Mouse (Mus musculus) liver, embryonic 12.5 days (tissue): ENCODE data around the gene Wfdc17. TPM values are rescaled to one million over a fixed set of nuclear protein-coding genes. Genes with fewer than 3 reads are reported as not detected.
A peak's percentile ranks its signal among the peaks of the same experiment; 100 is the strongest.

Source experiments
- ATAC-seq: fragments of 200-750 bp; cut with Nextera tagmentation; 2 replicates; pipeline ENCODE4 v1.8.0; 2017; ENCODE audit warnings: moderate number of reproducible peaks, mild to moderate bottlenecking, moderate library complexity
- H3K27ac ChIP-seq: fragments of 300-500 bp; sonication (generic); 2 replicates; pipeline ENCODE4 v1.5.1; 2016; ENCODE audit warnings: mild to moderate bottlenecking
- H3K27me3 ChIP-seq: fragments of 300-500 bp; sonication (generic); replicated peaks from 2 replicates; pipeline ENCODE4 v1.6.1; 2016; ENCODE audit warnings: mild to moderate bottlenecking, moderate library complexity
- H3K36me3 ChIP-seq: fragments of 300-500 bp; sonication (generic); 2 replicates; pipeline ENCODE4 v1.6.1; 2016; ENCODE audit warnings: mild to moderate bottlenecking, moderate library complexity
- H3K4me1 ChIP-seq: fragments of 300-500 bp; sonication (generic); 2 replicates; pipeline ENCODE4 v1.6.1; 2016
- H3K4me2 ChIP-seq: fragments of 300-500 bp; sonication (generic); 2 replicates; pipeline ENCODE4 v1.6.1; 2016; ENCODE audit warnings: mild to moderate bottlenecking, moderate library complexity
- H3K4me3 ChIP-seq: fragments of 300-500 bp; sonication (generic); 2 replicates; pipeline ENCODE4 v1.5.1; 2016; ENCODE audit warnings: mild to moderate bottlenecking, moderate library complexity
- H3K9ac ChIP-seq: fragments of 300-500 bp; sonication (generic); 2 replicates; pipeline ENCODE4 v1.6.1; 2016; ENCODE audit warnings: mild to moderate bottlenecking, moderate library complexity
- H3K9me3 ChIP-seq: fragments of 300-500 bp; sonication (generic); replicated peaks from 2 replicates; pipeline ENCODE4 v1.6.1; 2016; ENCODE audit warnings: mild to moderate bottlenecking, moderate library complexity
- WGBS: fragments of 180-500 bp; shearing (Covaris S2); methylation state at CpG from one replicate; pipeline ENCODE4 v1.1.7; 2016; ENCODE audit not compliant: insufficient replicate concordance; 5-methylcytosine and 5-hydroxymethylcytosine counted together
- polyA plus RNA-seq: library from polyadenylated mRNA; unstranded; fragments of >200 nt; fragmentation: Nextera tagmentation; extraction: Ambion mirVana; gene quantifications from 2 replicates; pipeline ENCODE4 v1.2.1, GENCODE M21; 2016

Gene Wfdc17
- polyA plus RNA-seq, 1 experiment from 2014 or later, result 6.1 TPM

- H3K4me3 ChIP-seq, result no peak overlapping the region
- H3K36me3 ChIP-seq, result no peaks in the 10 kb centered on the region
- no peak for ATAC-seq
- no peaks in the 10 kb centered on the region for H3K4me1 ChIP-seq
- 28% methylated on average over 2 of the region's 2 CpGs for WGBS
- no peak overlapping the region for H3K4me2 ChIP-seq
- no peaks in the 10 kb centered on the region for H3K27me3 ChIP-seq
- H3K9ac ChIP-seq, result no peak overlapping the region
- H3K27ac ChIP-seq, result no peak overlapping the region
- no peaks in the 10 kb centered on the region for H3K9me3 ChIP-seq
Observed at GRCm38 (mm10) chr11:83713925-83714324, 10.1 kb downstream of the Wfdc17 start.

- Histone ChIP-seq H3K27ac (no peak overlapping the region), H3K9ac (no peak overlapping the region), H3K9me3 (no peaks in the 10 kb centered on the region), H3K4me1 (no peaks in the 10 kb centered on the region), H3K4me2 (no peak overlapping the region), H3K36me3 (no peaks in the 10 kb centered on the region), H3K4me3 (no peak overlapping the region), H3K27me3 (no peaks in the 10 kb centered on the region)
- no peak for ATAC-seq
- WGBS, result 65% methylated on average over 6 of the region's 6 CpGs
Observed at GRCm38 (mm10) chr11:83717042-83717665, 13.4 kb downstream of the Wfdc17 start.

- no peaks in the 10 kb centered on the region for H3K4me1 ChIP-seq
- H3K9ac ChIP-seq, result no peak overlapping the region
- no peak overlapping the region for H3K4me3 ChIP-seq
- H3K36me3 ChIP-seq, result no peaks in the 10 kb centered on the region
- no peak overlapping the region for H3K4me2 ChIP-seq
- H3K9me3 ChIP-seq, result no peaks in the 10 kb centered on the region
- no peak overlapping the region for H3K27ac ChIP-seq
- no peaks in the 10 kb centered on the region for H3K27me3 ChIP-seq
- ATAC-seq, result no peak
Observed at GRCm38 (mm10) chr11:83720766-83721165, 17.0 kb downstream of the Wfdc17 start.

GRCm38 (mm10) chr11:83728757-83729432 lies 25.1 kb downstream of the Wfdc17 start:
- Histone ChIP-seq H3K27ac (no peak overlapping the region), H3K9ac (no peak overlapping the region), H3K4me1 (no peaks in the 10 kb centered on the region), H3K4me3 (no peak overlapping the region), H3K36me3 (no peaks in the 10 kb centered on the region), H3K27me3 (no peaks in the 10 kb centered on the region), H3K9me3 (no peaks in the 10 kb centered on the region), H3K4me2 (no peak overlapping the region)
- no peak for ATAC-seq
- 47% methylated on average over 3 of the region's 3 CpGs for WGBS

GRCm38 (mm10) chr11:83731116-83731515 lies 27.3 kb downstream of the Wfdc17 start:
- H3K4me3 ChIP-seq, result no peak overlapping the region
- H3K36me3 ChIP-seq, result no peaks in the 10 kb centered on the region
- no peak for ATAC-seq
- H3K4me2 ChIP-seq, result no peak overlapping the region
- no peaks in the 10 kb centered on the region for H3K27me3 ChIP-seq
- H3K4me1 ChIP-seq, result no peaks in the 10 kb centered on the region
- no peaks in the 10 kb centered on the region for H3K9me3 ChIP-seq
- WGBS, result 69% methylated on average over 1 of the region's 1 CpGs
- H3K9ac ChIP-seq, result no peak overlapping the region
- no peak overlapping the region for H3K27ac ChIP-seq

GRCm38 (mm10) chr11:83733071-83733640 lies 29.4 kb downstream of the Wfdc17 start:
- Histone ChIP-seq H3K4me1 (no peaks in the 10 kb centered on the region), H3K4me2 (no peak overlapping the region), H3K4me3 (no peak overlapping the region), H3K36me3 (no peaks in the 10 kb centered on the region), H3K27ac (no peak overlapping the region), H3K9me3 (no peaks in the 10 kb centered on the region), H3K27me3 (no peaks in the 10 kb centered on the region; the same call in 1 of the 2 replicates), H3K9ac (no peak overlapping the region)
- ATAC-seq, result no peak
- WGBS, result 60% methylated on average over 5 of the region's 5 CpGs

GRCm38 (mm10) chr11:83734215-83734614 lies 30.4 kb downstream of the Wfdc17 start:
- H3K36me3 ChIP-seq, result no peaks in the 10 kb centered on the region
- no peak overlapping the region for H3K27ac ChIP-seq
- no peaks in the 10 kb centered on the region for H3K9me3 ChIP-seq
- 30% methylated on average over 1 of the region's 1 CpGs for WGBS
- H3K4me2 ChIP-seq, result no peak overlapping the region
- H3K4me3 ChIP-seq, result no peak overlapping the region
- ATAC-seq, result no peak
- H3K9ac ChIP-seq, result no peak overlapping the region
- H3K27me3 ChIP-seq, result no peaks in the 10 kb centered on the region; the same call in 1 of the 2 replicates
- no peaks in the 10 kb centered on the region for H3K4me1 ChIP-seq

- no peaks in the 10 kb centered on the region for H3K9me3 ChIP-seq
- no peaks in the 10 kb centered on the region for H3K4me1 ChIP-seq
- no peak overlapping the region for H3K9ac ChIP-seq
- no peak overlapping the region for H3K27ac ChIP-seq
- WGBS, result 41% methylated on average over 2 of the region's 2 CpGs
- H3K36me3 ChIP-seq, result no peaks in the 10 kb centered on the region
- no peak overlapping the region for H3K4me2 ChIP-seq
- no peak for ATAC-seq
- H3K27me3 ChIP-seq, result peaks cover 11% of the 10 kb centered on the region
- H3K4me3 ChIP-seq, result no peak overlapping the region
Observed at GRCm38 (mm10) chr11:83735881-83736280, 32.1 kb downstream of the Wfdc17 start.

- Histone ChIP-seq H3K27me3 (peaks cover 12% of the 10 kb centered on the region), H3K27ac (no peak overlapping the region), H3K4me3 (no peak overlapping the region), H3K4me1 (no peaks in the 10 kb centered on the region), H3K9ac (no peak overlapping the region), H3K4me2 (no peak overlapping the region), H3K36me3 (no peaks in the 10 kb centered on the region), H3K9me3 (no peaks in the 10 kb centered on the region)
- WGBS, result 41% methylated on average over 3 of the region's 3 CpGs
- no peak for ATAC-seq
Observed at GRCm38 (mm10) chr11:83737109-83737558, 33.3 kb downstream of the Wfdc17 start.

GRCm38 (mm10) chr11:83739241-83739640 lies 35.5 kb downstream of the Wfdc17 start:
- Histone ChIP-seq H3K4me3 (no peak overlapping the region), H3K4me1 (no peaks in the 10 kb centered on the region), H3K36me3 (no peaks in the 10 kb centered on the region), H3K9me3 (no peaks in the 10 kb centered on the region), H3K27me3 (peaks cover 16% of the 10 kb centered on the region), H3K9ac (no peak overlapping the region), H3K27ac (no peak overlapping the region), H3K4me2 (no peak overlapping the region)
- ATAC-seq, result no peak
- 22% methylated on average over 5 of the region's 5 CpGs for WGBS

- 60% methylated on average over 4 of the region's 4 CpGs for WGBS
- Histone ChIP-seq H3K4me1 (no peaks in the 10 kb centered on the region), H3K4me3 (no peak overlapping the region), H3K9ac (no peak overlapping the region), H3K4me2 (no peak overlapping the region), H3K27me3 (peaks cover 22% of the 10 kb centered on the region), H3K9me3 (no peaks in the 10 kb centered on the region), H3K36me3 (no peaks in the 10 kb centered on the region), H3K27ac (no peak overlapping the region)
- no peak for ATAC-seq
Observed at GRCm38 (mm10) chr11:83740443-83740991, 36.7 kb downstream of the Wfdc17 start.

GRCm38 (mm10) chr11:83741841-83742240 lies 38.0 kb downstream of the Wfdc17 start:
- 63% methylated on average over 5 of the region's 5 CpGs for WGBS
- no peaks in the 10 kb centered on the region for H3K36me3 ChIP-seq
- no peak overlapping the region for H3K4me3 ChIP-seq
- 0 out of 2 replicates have a peak, but pooled peaks have one; percentile 37 for ATAC-seq
- no peak overlapping the region for H3K27ac ChIP-seq
- H3K4me1 ChIP-seq, result no peaks in the 10 kb centered on the region
- H3K9ac ChIP-seq, result no peak overlapping the region
- H3K27me3 ChIP-seq, result peaks cover 34% of the 10 kb centered on the region
- H3K9me3 ChIP-seq, result no peaks in the 10 kb centered on the region
- H3K4me2 ChIP-seq, result no peak overlapping the region
